Mouse (Mus musculus): ENCODE data around the gene Prtg.

Prtg gene

GRCm38 (mm10) chr9:72894796-72895352 is 88.2 kb downstream of the Prtg start:
- no peak for ATAC-seq (ENCODE audit: insufficient number of reproducible peaks, low FRiP score, low TSS enrichment)

GRCm38 (mm10) chr9:72902057-72902456 is 95.4 kb downstream of the Prtg start:
- ATAC-seq (ENCODE audit: insufficient number of reproducible peaks, low FRiP score, low TSS enrichment), result no peak

- ATAC-seq (ENCODE audit: insufficient number of reproducible peaks, low FRiP score, low TSS enrichment), result no peak
Observed at GRCm38 (mm10) chr9:72902611-72903010, 95.9 kb downstream of the Prtg start.

- no peak for ATAC-seq (ENCODE audit: insufficient number of reproducible peaks, low FRiP score, low TSS enrichment)
Observed at GRCm38 (mm10) chr9:72906693-72907103, 100.0 kb downstream of the Prtg start.

- no peak for ATAC-seq (ENCODE audit: insufficient number of reproducible peaks, low FRiP score, low TSS enrichment)
Observed at GRCm38 (mm10) chr9:72911381-72911780, 104.7 kb downstream of the Prtg start.

GRCm38 (mm10) chr9:72913551-72913950 is 106.9 kb downstream of the Prtg start:
- no peak for ATAC-seq (ENCODE audit: insufficient number of reproducible peaks, low FRiP score, low TSS enrichment)

GRCm38 (mm10) chr9:72915728-72916127 is 109.1 kb downstream of the Prtg start:
- no peak for ATAC-seq (ENCODE audit: insufficient number of reproducible peaks, low FRiP score, low TSS enrichment)

GRCm38 (mm10) chr9:72923068-72923467 is 116.4 kb downstream of the Prtg start:
- ATAC-seq (ENCODE audit: insufficient number of reproducible peaks, low FRiP score, low TSS enrichment), result no peak

- ATAC-seq (ENCODE audit: insufficient number of reproducible peaks, low FRiP score, low TSS enrichment), result peak; percentile 64; the same call in 1 of the 2 replicates
Observed at GRCm38 (mm10) chr9:72925021-72925934, 118.6 kb downstream of the Prtg start, which contains the start of gene Pygo1. Pygo1 (plus strand) TSS chr9:72925645.

GRCm38 (mm10) chr9:72925935-72926258 is 119.2 kb downstream of the Prtg start:
- ATAC-seq (ENCODE audit: insufficient number of reproducible peaks, low FRiP score, low TSS enrichment), result no peak

GRCm38 (mm10) chr9:72931166-72931790 is 124.6 kb downstream of the Prtg start:
- ATAC-seq (ENCODE audit: insufficient number of reproducible peaks, low FRiP score, low TSS enrichment), result no peak

- no peak for ATAC-seq (ENCODE audit: insufficient number of reproducible peaks, low FRiP score, low TSS enrichment)
Observed at GRCm38 (mm10) chr9:72935309-72935708, 128.6 kb downstream of the Prtg start.

- ATAC-seq (ENCODE audit: insufficient number of reproducible peaks, low FRiP score, low TSS enrichment), result no peak
Observed at GRCm38 (mm10) chr9:72936301-72936700, 129.6 kb downstream of the Prtg start.

- ATAC-seq (ENCODE audit: insufficient number of reproducible peaks, low FRiP score, low TSS enrichment), result no peak
Observed at GRCm38 (mm10) chr9:72943424-72943823, 136.8 kb downstream of the Prtg start.

GRCm38 (mm10) chr9:72944286-72944685 is 137.6 kb downstream of the Prtg start:
- ATAC-seq (ENCODE audit: insufficient number of reproducible peaks, low FRiP score, low TSS enrichment), result no peak

- ATAC-seq (ENCODE audit: insufficient number of reproducible peaks, low FRiP score, low TSS enrichment), result no peak
Observed at GRCm38 (mm10) chr9:72947010-72947409, 140.3 kb downstream of the Prtg start.

GRCm38 (mm10) chr9:72949572-72949971 is 142.9 kb downstream of the Prtg start:
- no peak for ATAC-seq (ENCODE audit: insufficient number of reproducible peaks, low FRiP score, low TSS enrichment)

- no peak for ATAC-seq (ENCODE audit: insufficient number of reproducible peaks, low FRiP score, low TSS enrichment)
Observed at GRCm38 (mm10) chr9:72954746-72955145, 148.1 kb downstream of the Prtg start.

- ATAC-seq (ENCODE audit: insufficient number of reproducible peaks, low FRiP score, low TSS enrichment), result no peak
Observed at GRCm38 (mm10) chr9:72955546-72955945, 148.9 kb downstream of the Prtg start.

GRCm38 (mm10) chr9:72958521-72959450 is 152.1 kb downstream of the Prtg start, which contains the start of the genes Dyx1c1 and Gm44503:
Dyx1c1 (plus strand) TSS chr9:72958785.
Gm44503 (plus strand) TSS chr9:72958852.
- peak; percentile 78; the same call in 1 of the 2 replicates for ATAC-seq (ENCODE audit: insufficient number of reproducible peaks, low FRiP score, low TSS enrichment)

Measured in cerebellum, adult (tissue).